Mouse (Mus musculus) retina, embryonic 14.5 days (tissue): ENCODE measurements around the gene Med24.

ENCODE experiments used
- DNase-seq: peaks from one replicate; pipeline ENCODE4 v3.0.0-alpha.2; 2015; ENCODE audit warnings: low spot score

Gene Med24

GRCm38 (mm10) chr11:98729119-98729588 is at the start of gene Med24:
Gene Med24, minus strand, starts transcription at chr11:98729435.
- DNase-seq, result peak; percentile 96

- DNase-seq, result no peak
Measured at GRCm38 (mm10) chr11:98777888-98778287, 48.7 kb upstream of the Med24 start.

DNA sequence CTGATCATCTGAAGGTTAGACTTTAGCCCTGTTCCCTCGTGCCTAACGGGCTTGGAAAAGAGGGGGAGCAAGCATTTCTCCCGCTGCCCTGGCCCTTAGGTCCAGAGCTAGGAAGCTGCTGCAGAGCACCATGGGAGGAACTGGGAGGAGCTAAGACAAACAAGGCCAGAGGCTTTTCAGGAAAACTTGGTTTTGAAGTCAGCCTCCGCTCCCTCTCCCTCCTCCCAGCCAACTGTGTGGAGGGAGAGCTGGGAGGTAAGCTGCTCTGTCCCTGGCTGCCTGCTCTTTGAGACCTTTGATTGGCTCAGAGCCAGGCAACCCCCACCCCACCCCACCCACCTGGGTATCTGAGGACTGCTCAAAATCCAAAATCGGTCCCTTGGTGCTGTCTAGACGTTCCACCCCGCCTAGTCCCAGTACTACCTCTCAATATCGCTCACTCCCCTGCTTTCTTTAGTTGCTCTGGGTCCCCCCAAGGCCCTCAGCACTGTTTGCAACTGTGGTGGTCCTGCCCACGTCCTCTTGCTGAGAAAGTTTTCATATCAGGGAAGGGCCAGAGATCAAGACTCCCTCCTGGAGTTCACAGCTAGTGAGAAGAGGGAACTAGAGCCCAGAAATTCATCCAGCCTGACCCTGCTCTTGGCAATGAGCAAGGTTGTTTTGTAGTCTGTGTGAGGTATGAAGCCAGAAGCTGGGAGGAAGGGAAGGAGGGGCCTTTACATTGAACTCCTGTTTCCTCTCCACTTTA is 47.8 kb upstream of the Med24 start:
- no peak for DNase-seq

DNA sequence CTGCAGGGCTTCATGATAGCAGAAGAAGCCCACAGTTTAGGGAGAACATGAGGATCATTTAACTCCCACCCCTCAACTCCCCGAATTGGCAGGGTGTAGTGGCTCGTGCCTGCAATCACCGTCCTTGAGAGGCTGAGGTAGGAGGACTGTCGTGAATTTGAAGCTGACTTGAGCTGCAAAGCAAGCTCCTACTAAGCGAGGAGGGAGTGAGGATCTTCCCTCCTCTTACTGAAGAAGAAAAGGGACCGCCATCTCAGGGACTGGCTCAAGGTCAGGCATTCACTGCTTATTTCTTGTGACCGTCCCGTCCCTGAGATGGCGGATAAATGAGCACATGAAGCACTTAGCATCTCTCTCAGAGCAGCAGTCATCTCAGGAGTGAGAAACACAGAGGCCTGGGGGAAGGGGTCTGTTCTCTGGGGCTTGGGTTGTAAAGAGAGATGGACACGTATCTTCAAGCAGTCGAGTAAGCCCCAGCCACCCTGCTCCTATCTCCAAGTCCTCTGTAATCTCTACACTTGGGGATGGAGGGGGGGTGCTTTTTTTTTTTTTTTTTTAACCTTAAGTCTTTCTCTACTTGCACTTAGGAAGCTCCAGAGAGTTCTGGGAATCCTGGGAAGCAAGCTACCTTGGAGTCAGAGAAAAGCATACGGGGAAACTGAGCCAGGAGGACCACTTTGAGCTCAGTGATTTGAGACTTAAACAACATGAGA is 47.0 kb upstream of the Med24 start:
- DNase-seq, result no peak

DNA sequence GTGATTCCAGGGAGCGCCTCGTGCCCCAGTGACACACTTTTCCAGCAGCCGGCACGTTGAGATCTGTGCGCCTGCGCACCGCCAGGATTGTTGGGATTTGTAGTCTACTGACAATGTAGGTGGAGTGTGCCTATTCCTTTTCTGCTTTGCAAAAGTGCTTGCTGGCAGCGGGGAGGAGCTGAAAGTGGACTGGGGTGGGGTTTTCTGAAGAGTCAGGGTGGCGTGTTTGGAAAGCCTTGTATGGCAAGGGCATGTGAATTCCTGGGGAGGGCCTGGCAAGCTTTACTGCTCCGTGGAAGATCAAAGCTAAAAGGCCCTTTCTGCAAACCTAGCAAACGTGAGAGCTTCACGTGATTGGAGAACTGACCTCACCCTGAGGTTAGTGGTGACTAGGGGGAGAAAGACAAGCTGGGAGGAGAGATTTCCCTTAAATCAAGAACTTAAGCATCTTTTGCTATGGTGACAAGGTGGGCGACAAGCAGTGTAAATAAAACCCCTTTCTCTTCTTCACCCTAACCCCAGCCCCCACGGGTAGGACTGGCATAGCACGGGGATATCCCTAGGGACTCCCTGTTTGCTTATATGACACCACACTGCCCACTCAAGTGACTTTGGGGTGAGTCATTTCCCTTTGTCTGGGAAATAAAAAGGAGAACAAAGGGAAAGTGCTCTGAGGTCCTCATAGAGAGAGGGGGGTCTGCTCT is 46.3 kb upstream of the Med24 start:
- peak; percentile 98 for DNase-seq

DNA sequence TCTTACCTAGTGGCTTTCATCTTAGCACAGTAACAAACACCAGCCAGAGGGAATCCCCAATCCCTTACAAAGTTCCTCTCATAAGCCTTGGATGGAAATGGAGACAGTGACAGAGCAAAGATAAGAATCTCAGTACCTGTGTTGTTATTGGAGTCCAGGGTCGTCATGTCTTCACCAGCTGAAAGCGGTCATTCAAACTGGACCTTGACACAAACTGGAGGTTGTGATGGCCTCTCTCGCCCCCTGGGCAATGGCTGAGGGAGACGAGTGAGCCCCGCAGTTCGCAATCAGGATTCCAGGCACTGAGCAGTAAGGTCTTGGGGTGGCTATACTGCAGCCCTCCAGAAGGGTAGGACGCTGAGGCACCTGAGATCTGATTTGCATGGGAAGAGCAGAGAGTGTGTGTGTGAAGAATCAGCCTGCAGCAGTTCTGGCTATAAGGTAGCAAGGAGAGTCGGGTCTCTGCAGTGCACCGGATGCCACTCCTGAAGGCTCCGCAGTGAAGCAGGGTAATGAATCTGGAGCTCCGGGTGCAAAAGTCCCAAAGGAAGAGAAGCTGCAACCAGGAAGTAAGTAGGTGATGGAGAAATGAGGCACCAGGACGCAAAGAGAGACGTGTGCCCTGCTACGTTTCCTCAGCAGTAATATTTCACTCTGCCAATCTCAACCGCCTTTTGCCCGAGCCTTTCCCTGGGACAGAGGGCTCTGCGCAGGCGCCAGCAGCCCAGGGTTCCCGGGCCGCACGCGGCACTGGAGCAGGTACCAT is 45.5 kb upstream of the Med24 start, which contains the start of gene Nr1d1:
Nr1d1 (minus strand) TSS at position 752 of the 766 bp plus-strand sequence.
- no peak for DNase-seq

DNA sequence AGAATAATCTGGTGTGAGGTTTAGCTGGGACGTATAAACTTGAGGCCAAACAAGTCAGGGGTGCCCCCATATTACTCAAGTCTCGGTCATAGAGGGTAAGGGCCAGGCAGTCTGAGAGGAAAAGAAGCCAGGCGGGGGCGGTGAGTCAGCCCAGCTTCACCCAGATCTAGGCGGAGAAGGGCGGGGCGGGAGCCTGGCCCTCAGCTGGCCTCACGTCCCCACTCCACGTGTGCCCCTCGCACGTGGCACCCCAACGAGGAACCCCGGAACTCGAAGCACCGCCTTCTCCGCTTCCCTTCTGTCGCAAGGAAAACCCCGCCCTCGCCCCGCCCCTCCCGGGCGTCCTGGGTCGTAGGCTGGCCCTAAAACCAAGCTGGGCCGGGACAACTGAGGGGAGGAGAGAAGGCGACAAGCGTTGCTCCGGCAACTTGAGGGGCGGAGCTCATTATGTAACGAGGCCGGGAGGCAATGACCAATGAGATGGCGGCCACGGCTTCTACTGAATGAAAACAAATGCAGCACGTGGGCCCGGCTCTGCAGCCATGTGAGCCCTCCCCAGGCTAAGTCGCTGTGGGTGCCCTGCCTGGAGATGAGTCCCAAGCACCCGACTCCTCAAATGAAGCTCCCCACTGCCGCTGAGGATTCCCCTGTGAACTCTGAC is 44.5 kb upstream of the Med24 start:
- DNase-seq, result peak; percentile 96

DNA sequence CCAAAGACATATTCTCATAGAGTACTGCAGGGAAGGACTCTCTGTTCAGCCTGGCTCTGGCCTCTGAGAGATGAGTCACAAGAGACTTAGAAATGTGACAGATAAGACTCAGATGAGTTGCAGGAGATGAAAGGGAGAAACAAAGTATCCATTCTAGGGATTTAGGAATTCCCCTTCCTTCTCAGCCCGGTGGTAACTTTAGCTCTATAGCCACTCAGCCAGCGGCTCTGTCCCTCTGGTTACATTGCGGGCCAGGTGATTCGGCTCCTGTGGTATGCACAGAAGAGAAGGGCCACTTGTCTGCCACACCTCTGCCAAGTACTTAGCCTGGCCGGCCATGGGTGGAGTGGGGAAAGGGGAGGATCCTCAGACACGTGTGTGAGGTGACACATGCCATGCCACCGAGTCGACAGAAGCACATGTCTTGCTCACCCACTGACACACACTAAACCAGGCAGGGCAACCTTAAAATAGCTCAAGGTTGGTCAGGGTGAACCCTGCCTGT is 43.5 kb upstream of the Med24 start:
- no peak for DNase-seq

DNA sequence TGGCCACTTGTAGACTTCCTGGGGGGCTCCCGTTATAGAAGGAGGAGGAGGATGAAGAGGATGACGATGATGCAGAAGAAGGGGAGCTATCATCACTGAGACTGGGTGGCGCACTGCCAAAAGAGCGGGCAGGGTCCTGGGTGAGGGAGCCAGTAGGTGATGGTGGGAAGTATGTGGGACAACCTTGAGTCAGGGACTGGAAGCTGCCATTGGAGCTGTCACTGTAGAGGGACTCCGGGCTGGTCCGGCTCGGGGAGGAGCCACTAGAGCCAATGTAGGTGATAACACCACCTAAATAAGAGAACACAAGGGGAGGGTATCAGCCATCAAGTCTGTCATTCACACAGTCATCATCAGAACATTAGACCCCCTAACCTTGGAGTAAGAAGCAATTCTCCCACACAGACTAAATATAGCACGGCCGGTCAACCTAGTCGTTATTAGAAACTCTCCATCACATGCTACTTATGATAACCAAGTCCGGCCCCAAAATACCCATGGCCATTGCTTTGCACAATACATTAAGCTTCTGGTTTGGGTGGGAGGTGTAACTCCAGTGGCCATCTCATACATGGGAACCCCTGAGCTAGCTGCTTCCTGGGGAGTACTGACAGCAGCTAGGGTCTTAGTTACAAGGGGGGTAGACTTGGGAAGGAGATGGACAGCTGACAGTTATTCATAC is 42.8 kb upstream of the Med24 start:
- no peak for DNase-seq

GRCm38 (mm10) chr11:98771131-98771530 is 41.9 kb upstream of the Med24 start:
- DNase-seq, result no peak

DNA sequence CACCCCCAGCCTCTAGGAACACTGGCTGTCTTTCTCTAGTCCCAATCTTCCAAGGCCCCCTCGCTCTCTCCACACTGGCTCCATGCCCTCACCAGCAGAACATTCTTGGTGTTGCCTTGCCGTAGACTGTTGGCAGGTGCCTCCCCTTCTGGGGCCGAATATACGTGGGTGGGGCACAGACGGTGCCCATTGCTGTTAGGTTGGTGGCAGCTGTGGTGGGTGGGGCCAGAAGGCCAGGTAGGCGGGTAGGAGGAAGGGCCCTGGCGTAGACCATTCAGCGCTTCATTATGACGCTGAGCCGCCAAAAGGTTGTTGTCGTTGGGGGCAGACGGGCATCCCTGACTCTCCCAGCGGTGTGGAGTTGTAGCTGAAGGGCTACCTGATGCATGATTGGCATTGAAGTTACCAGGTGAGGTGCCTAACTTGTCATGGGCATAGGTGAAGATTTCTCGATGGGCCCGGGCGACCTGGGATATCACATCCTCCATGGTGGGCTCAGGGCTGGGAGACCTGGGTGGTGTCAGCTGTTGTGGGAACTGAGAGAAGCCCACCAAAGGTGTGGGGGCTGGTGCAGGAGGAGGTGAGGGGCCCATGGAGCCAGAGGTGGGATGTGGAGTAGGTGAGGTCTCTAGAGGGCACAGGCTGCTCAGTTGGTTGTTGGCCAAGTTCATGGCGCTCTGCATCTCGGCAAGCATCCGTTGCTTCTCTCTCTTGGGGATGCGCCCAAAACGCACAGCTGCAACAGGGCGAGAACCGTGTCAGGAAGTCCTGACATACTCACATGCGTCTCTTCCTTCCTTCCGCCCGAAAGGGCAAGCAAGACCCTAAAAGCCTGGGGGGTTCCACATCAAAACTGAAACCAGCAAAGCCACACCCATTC is 41.1 kb upstream of the Med24 start:
- no peak for DNase-seq

DNA sequence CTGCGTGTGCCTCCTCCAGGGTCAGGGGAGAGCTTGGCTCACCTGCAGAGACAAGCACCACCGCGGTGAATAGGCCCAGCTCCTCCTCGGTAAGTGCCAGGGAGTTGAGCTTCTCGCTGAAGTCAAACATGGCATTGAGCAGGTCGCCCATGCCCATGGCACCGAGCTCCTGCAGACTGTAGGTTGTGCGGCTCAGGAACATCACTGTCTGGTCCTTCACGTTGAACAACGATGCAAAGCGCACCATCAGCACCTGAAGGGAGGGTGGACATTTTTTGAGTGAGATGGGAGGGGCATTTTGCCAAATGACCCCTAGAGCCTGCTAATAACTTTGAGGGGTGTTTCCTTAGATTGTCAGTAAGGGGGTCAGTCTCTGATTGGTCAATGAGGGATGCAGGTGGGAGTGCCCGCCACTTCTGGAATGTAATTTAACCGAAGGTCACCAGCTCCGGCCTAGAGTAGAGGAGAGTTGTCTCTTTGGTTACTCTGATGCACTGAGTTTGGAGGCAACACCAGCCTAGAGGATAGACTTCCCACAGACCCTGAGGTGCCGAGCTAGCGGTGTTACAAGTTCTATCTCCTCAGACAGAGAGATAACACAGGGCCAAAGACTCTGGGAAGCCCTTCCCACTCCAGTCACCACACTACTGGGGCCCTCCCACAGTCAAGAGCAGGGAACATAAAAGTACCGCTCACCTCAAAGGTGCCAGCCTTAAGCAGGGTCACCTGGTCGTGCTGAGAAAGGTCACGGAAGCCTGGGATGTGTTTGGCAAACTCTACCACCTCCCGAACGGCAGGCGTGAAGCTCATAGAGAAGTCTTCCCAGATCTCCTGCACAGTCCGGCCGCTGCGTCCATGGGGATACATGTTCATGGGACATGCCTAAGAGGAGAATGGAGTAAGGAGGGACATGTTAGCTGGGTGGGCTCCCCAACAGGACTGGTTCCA is 40.0 kb upstream of the Med24 start:
- no peak for DNase-seq

DNA sequence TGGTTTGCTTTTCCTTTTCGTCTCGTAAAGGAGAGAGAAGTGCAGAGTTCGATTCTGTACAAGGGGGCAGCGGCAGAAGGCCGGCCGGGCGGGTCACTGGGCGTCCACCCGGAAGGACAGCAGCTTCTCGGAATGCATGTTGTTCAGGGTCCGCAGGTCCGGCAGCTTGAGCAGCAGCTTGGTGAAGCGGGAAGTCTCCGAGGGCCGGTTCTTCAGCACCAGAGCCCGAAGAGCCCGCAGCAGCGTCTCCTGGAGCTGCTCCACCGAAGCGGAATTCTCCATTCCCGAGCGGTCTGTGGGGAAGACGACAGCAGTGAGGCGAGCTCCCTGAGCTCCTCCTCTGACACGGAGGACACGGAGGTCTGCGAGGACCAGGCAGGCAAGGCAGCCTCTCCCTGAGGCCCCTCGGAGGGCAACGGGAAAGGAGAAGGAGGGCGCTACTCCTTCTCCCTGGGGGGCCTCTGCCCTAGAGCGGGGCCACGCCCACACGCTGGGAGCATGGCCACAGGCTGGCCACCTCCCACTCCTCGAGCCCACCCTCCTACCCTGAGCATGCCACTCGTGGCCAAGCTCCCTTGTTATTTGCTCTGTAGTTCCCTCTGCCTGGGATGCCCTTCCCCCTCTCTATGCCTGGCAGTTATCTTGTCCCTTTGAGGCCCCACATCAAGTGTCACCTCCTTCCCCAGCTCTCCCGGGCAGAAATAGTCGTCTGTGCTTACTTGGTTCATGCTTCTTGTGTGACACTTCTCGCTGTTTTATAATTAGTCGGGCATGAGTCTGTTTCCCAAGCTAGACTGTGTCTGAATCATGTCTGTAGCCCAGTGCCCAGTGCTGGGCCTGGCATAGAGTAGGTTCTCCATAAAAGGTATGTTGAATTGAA is 39.1 kb upstream of the Med24 start:
- DNase-seq, result peak; percentile 66

- DNase-seq, result no peak
Measured at GRCm38 (mm10) chr11:98767713-98768112, 38.5 kb upstream of the Med24 start.

DNA sequence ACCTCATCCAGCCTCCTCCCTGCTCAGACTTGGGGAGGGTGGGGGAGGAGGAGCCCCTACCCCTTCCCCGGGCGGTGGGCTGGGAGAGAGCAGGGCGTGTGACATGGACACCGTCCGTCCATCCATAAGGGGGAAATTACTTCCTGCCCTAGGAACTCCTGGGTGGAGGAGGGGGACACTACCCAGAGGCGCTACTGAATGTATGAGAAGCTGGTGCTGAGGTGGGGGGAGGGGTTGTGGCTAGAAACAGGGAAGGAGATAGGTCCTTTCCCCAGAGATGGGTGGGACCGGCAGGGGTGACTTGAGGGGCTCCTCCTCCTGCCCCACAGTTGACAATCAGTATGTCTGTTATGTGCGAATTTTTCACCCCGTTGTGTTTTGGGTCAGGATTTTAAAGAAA is 38.0 kb upstream of the Med24 start:
- DNase-seq, result peak; percentile 78

DNA sequence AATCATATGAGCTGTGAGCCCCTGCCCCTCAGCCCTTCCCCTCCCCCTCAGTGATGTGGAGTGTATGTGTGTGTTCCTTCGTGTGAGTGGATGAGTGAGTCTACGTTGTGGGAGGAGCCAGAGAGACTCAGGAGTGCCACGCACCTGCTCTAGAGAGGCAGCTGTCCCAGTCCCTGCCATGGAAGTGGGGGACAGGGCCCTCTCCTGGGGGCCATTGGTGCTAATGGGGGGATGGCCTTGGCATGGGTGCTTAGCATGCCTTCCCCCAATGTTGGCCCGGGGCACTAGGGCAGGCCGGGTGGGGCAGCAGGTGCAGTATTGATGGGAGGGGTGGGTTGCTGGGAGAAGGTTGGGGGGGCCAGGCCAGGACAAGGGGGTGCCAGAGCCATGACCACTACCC is 37.6 kb upstream of the Med24 start:
- no peak for DNase-seq

GRCm38 (mm10) chr11:98766346-98766745 is 37.1 kb upstream of the Med24 start:
- DNase-seq, result no peak
